ENCODE assay signal across 14 mouse cellular contexts in genomic region chr11:58215049-58215430, GRCm38 (mm10). TPM values are rescaled to one million over a fixed set of nuclear protein-coding genes. Genes with fewer than 3 reads are reported as not detected.
DNase-seq lines count a peak whose midpoint lies in the region; ATAC-seq and TF ChIP-seq lines count a peak whose summit lies in the region.
"Not testable (repeated sequence)": the region's sequence is repeated elsewhere in the genome, so short reads cannot be mapped to it uniquely, and the experiment has no call there.
"Had no signal": no experiment of that assay in that cellular context is flagged by ENCODE, and none has a peak within 500 bp of the region (broad histone marks: within the 10 kb centered on the region; RNA-seq: fewer than 3 reads in every experiment).

No protein-coding gene starts in this region.

- not testable (repeated sequence) for H3K4me1 ChIP-seq in cortical plate, adult 2 months (ENCODE audit: control insufficient read depth, insufficient read depth, low read length); hindbrain, embryonic 13.5 days (replicated peaks); kidney, embryonic 14.5 days (ENCODE audit: control insufficient read depth, insufficient read depth, low read length); limb, embryonic 15.5 days; lung, embryonic 14.5 days (ENCODE audit: insufficient read depth); testis, adult 2 months (ENCODE audit: control insufficient read depth, insufficient read depth, low read length)
- peaks cover 18% of the 10 kb centered on the region for H3K4me1 ChIP-seq in neural tube, embryonic 13.5 days (replicated peaks)

- not testable (repeated sequence) for TF ChIP-seq POLR2A in cortical plate, adult 2 months (IDR thresholded peaks at IDR 0.05; ENCODE audit: extremely low read depth, insufficient read depth, low read length); testis, adult 2 months (IDR thresholded peaks at IDR 0.05; ENCODE audit: control insufficient read depth, low read depth, low read length)

- not testable (repeated sequence) for DNase-seq in gastrocnemius, adult 2 months; lung, embryonic 14.5 days

- WGBS in hindbrain, embryonic 13.5 days = 53% methylated on average over 2 of the region's 3 CpGs
- WGBS in kidney, embryonic 14.5 days = 24% methylated on average over 2 of the region's 3 CpGs
- WGBS in limb, embryonic 15.5 days = 11% methylated on average over 2 of the region's 3 CpGs
- 7% methylated on average over 2 of the region's 3 CpGs for WGBS in lung, embryonic 14.5 days
- WGBS in neural tube, embryonic 13.5 days = 32% methylated on average over 2 of the region's 3 CpGs

- not testable (repeated sequence) for H3K9me3 ChIP-seq in hindbrain, embryonic 13.5 days; kidney, embryonic 14.5 days (ENCODE audit: control insufficient read depth, low read length); limb, embryonic 15.5 days; lung, embryonic 14.5 days (ENCODE audit: low read depth, low read length); neural tube, embryonic 13.5 days

- intact Hi-C loops in gastrocnemius, adult 2 months (cut with DNase I) = not testable (repeated sequence)

- ATAC-seq in hindbrain, embryonic 13.5 days (ENCODE audit: low FRiP score); limb, embryonic 15.5 days (ENCODE audit: insufficient number of reproducible peaks, low FRiP score, low TSS enrichment, low read depth); neural tube, embryonic 13.5 days (ENCODE audit: low read depth): not testable (repeated sequence)
- peak; percentile 33; the same call in 1 of the 2 replicates for ATAC-seq in kidney, embryonic 14.5 days (ENCODE audit: low FRiP score, low TSS enrichment)
- ATAC-seq in lung, embryonic 14.5 days (ENCODE audit: insufficient read depth) = peak; percentile 53; the same call in 1 of the 2 replicates

- H3K4me3 ChIP-seq in cortical plate, adult 2 months (ENCODE audit: insufficient read depth, low read length) = peak overlapping the region; percentile 51; the same call in 1 of the 2 replicates
- peak overlapping the region; percentile 88 for H3K4me3 ChIP-seq in gastrocnemius, adult 2 months
- H3K4me3 ChIP-seq in hindbrain, embryonic 13.5 days; neural tube, embryonic 13.5 days: not testable (repeated sequence)
- peak overlapping the region; percentile 38; the same call in 1 of the 2 replicates for H3K4me3 ChIP-seq in kidney, embryonic 14.5 days (ENCODE audit: low read length)
- peak overlapping the region; percentile 41 for H3K4me3 ChIP-seq in limb, embryonic 15.5 days
- peak overlapping the region; percentile 49 for H3K4me3 ChIP-seq in lung, embryonic 14.5 days (ENCODE audit: low read depth, low read length)
- peak overlapping the region; percentile 77 for H3K4me3 ChIP-seq in testis, adult 2 months (ENCODE audit: control insufficient read depth, low read depth, low read length)

- H3K36me3 ChIP-seq in hindbrain, embryonic 13.5 days; kidney, embryonic 14.5 days (ENCODE audit: control insufficient read depth, insufficient read depth, low read length); limb, embryonic 15.5 days; lung, embryonic 14.5 days (ENCODE audit: insufficient read depth); neural tube, embryonic 13.5 days; testis, adult 2 months (ENCODE audit: control insufficient read depth, insufficient read depth, low read length): not testable (repeated sequence)

- peak overlapping the region; percentile 41; the same call in 1 of the 2 replicates for H3K4me2 ChIP-seq in hindbrain, embryonic 13.5 days
- peak overlapping the region; percentile 41 for H3K4me2 ChIP-seq in kidney, embryonic 14.5 days (replicated peaks; ENCODE audit: low read depth, low read length)
- peak overlapping the region; percentile 43 for H3K4me2 ChIP-seq in limb, embryonic 15.5 days
- H3K4me2 ChIP-seq in lung, embryonic 14.5 days = peak overlapping the region; percentile 67
- H3K4me2 ChIP-seq in neural tube, embryonic 13.5 days = peak overlapping the region; percentile 48

- H3K9ac ChIP-seq in hindbrain, embryonic 13.5 days; limb, embryonic 15.5 days; lung, embryonic 14.5 days; neural tube, embryonic 13.5 days: not testable (repeated sequence)
- H3K9ac ChIP-seq in kidney, embryonic 14.5 days (ENCODE audit: low read depth, low read length) = 0 out of 2 replicates have a peak overlapping the region, but pooled peaks have one; percentile 19

- not testable (repeated sequence) for H3K27ac ChIP-seq in cortical plate, adult 2 months (ENCODE audit: insufficient read depth, low read length); hindbrain, embryonic 13.5 days; kidney, embryonic 14.5 days (ENCODE audit: low read depth, low read length); limb, embryonic 15.5 days; lung, embryonic 14.5 days (ENCODE audit: low read depth); neural tube, embryonic 13.5 days (replicated peaks); testis, adult 2 months (ENCODE audit: control insufficient read depth, insufficient read depth, low read depth, low read length)
- peak overlapping the region; percentile 92 for H3K27ac ChIP-seq in gastrocnemius, adult 2 months

- not testable (repeated sequence) for TF ChIP-seq CTCF in cortical plate, adult 2 months (IDR thresholded peaks at IDR 0.05; ENCODE audit: extremely low read depth, insufficient read depth, low read length); gastrocnemius, adult 2 months (IDR thresholded peaks at IDR 0.05); lung, embryonic 14.5 days (IDR thresholded peaks at IDR 0.05; ENCODE audit: low read depth); testis, adult 2 months (IDR thresholded peaks at IDR 0.05; ENCODE audit: control insufficient read depth, insufficient read depth, insufficient replicate concordance, low read depth, low read length)

- not testable (repeated sequence) for H3K27me3 ChIP-seq in hindbrain, embryonic 13.5 days; kidney, embryonic 14.5 days (ENCODE audit: control insufficient read depth, insufficient read depth, low read length); limb, embryonic 15.5 days; lung, embryonic 14.5 days (ENCODE audit: insufficient read depth, low read length); neural tube, embryonic 13.5 days; testis, adult 2 months (ENCODE audit: control insufficient read depth, insufficient read depth, low read length)

RNA-seq across cellular contexts. Expression of gene Irgm2, which starts 15.6 kb away (rescaled TPM):
- 4.0 and 5.7 TPM in 2 replicates for polyA plus RNA-seq in cortical plate, adult 2 months (2012; rRNA removed)
- 10 to 100 TPM in 1 of 2 experiments, 1 to 10 TPM in 1; 8.7 to 14.6 TPM for total RNA-seq in gastrocnemius, adult 2 months (2021)
- polyA plus RNA-seq in hindbrain, embryonic 13.5 days (2015; fragmentation: Nextera tagmentation; extraction: Ambion mirVana) = 0.75 and 0.99 TPM in 2 replicates
- polyA plus RNA-seq in kidney, embryonic 14.5 days (2014; fragmentation: Nextera tagmentation; extraction: Ambion mirVana) = 0.84 and 1.9 TPM in 2 replicates
- 2.6 and 6.1 TPM in 2 replicates for polyA plus RNA-seq in limb, embryonic 15.5 days (2015; fragmentation: Nextera tagmentation; extraction: Ambion mirVana)
- 1.8 and 1.9 TPM in 2 replicates for polyA plus RNA-seq in lung, embryonic 14.5 days (2014; fragmentation: Nextera tagmentation; extraction: Ambion mirVana)
- polyA plus RNA-seq in neural tube, embryonic 13.5 days (2015; fragmentation: Nextera tagmentation; extraction: Ambion mirVana) = 0.95 and 0.98 TPM in 2 replicates
- 0.48 and 0.79 TPM in 2 replicates for polyA plus RNA-seq in testis, adult 2 months (2012; rRNA removed)

RNA-seq across cellular contexts. Expression of gene Igtp, which starts 15.7 kb away (rescaled TPM):
- 9.0 and 9.6 TPM in 2 replicates for polyA plus RNA-seq in cortical plate, adult 2 months (2012; rRNA removed)
- 1 to 10 TPM; 6.5 to 9.7 TPM for total RNA-seq in gastrocnemius, adult 2 months (2021)
- polyA plus RNA-seq in hindbrain, embryonic 13.5 days (2015; fragmentation: Nextera tagmentation; extraction: Ambion mirVana) = 1.6 and 1.7 TPM in 2 replicates
- polyA plus RNA-seq in kidney, embryonic 14.5 days (2014; fragmentation: Nextera tagmentation; extraction: Ambion mirVana) = 3.3 and 4.2 TPM in 2 replicates
- polyA plus RNA-seq in limb, embryonic 15.5 days (2015; fragmentation: Nextera tagmentation; extraction: Ambion mirVana) = 6.6 and 12.8 TPM in 2 replicates
- polyA plus RNA-seq in lung, embryonic 14.5 days (2014; fragmentation: Nextera tagmentation; extraction: Ambion mirVana) = 3.7 and 4.3 TPM in 2 replicates
- polyA plus RNA-seq in neural tube, embryonic 13.5 days (2015; fragmentation: Nextera tagmentation; extraction: Ambion mirVana) = 1.5 and 2.2 TPM in 2 replicates
- 0.59 and 0.61 TPM in 2 replicates for polyA plus RNA-seq in testis, adult 2 months (2012; rRNA removed)

RNA-seq across cellular contexts. Expression of gene Mrpl22, which starts 43.6 kb away (rescaled TPM):
- 50.0 and 50.1 TPM in 2 replicates for polyA plus RNA-seq in cortical plate, adult 2 months (2012; rRNA removed)
- 10 to 100 TPM; 35.6 to 45.8 TPM for total RNA-seq in gastrocnemius, adult 2 months (2021)
- polyA plus RNA-seq in hindbrain, embryonic 13.5 days (2015; fragmentation: Nextera tagmentation; extraction: Ambion mirVana) = 104 and 108 TPM in 2 replicates
- polyA plus RNA-seq in kidney, embryonic 14.5 days (2014; fragmentation: Nextera tagmentation; extraction: Ambion mirVana) = 137 and 186 TPM in 2 replicates
- 110 and 111 TPM in 2 replicates for polyA plus RNA-seq in limb, embryonic 15.5 days (2015; fragmentation: Nextera tagmentation; extraction: Ambion mirVana)
- 115 and 128 TPM in 2 replicates for polyA plus RNA-seq in lung, embryonic 14.5 days (2014; fragmentation: Nextera tagmentation; extraction: Ambion mirVana)
- 111 and 127 TPM in 2 replicates for polyA plus RNA-seq in neural tube, embryonic 13.5 days (2015; fragmentation: Nextera tagmentation; extraction: Ambion mirVana)
- polyA plus RNA-seq in testis, adult 2 months (2012; rRNA removed) = 39.4 and 43.3 TPM in 2 replicates

RNA-seq across cellular contexts. Expression of gene Gemin5, which starts 46.7 kb away (rescaled TPM):
- polyA plus RNA-seq in cortical plate, adult 2 months (2012; rRNA removed) = 8.6 and 9.5 TPM in 2 replicates
- total RNA-seq in gastrocnemius, adult 2 months (2021) = 10 to 100 TPM in 1 of 2 experiments, 1 to 10 TPM in 1; 8.7 to 10.9 TPM
- polyA plus RNA-seq in hindbrain, embryonic 13.5 days (2015; fragmentation: Nextera tagmentation; extraction: Ambion mirVana) = 13.6 and 17.0 TPM in 2 replicates
- polyA plus RNA-seq in kidney, embryonic 14.5 days (2014; fragmentation: Nextera tagmentation; extraction: Ambion mirVana) = 27.1 and 35.7 TPM in 2 replicates
- 14.7 and 17.4 TPM in 2 replicates for polyA plus RNA-seq in limb, embryonic 15.5 days (2015; fragmentation: Nextera tagmentation; extraction: Ambion mirVana)
- polyA plus RNA-seq in lung, embryonic 14.5 days (2014; fragmentation: Nextera tagmentation; extraction: Ambion mirVana) = 26.9 and 27.6 TPM in 2 replicates
- polyA plus RNA-seq in neural tube, embryonic 13.5 days (2015; fragmentation: Nextera tagmentation; extraction: Ambion mirVana) = 12.4 and 17.7 TPM in 2 replicates
- 27.8 and 36.4 TPM in 2 replicates for polyA plus RNA-seq in testis, adult 2 months (2012; rRNA removed)

RNA-seq across cellular contexts. Expression of gene 4930438A08Rik, which starts 59.6 kb away (rescaled TPM):
- not detected in 2 replicates for polyA plus RNA-seq in cortical plate, adult 2 months (2012; rRNA removed)
- not detected for total RNA-seq in gastrocnemius, adult 2 months (2021)
- 0.08 TPM in 1 of 2 replicates, not detected in the other for polyA plus RNA-seq in hindbrain, embryonic 13.5 days (2015; fragmentation: Nextera tagmentation; extraction: Ambion mirVana)
- polyA plus RNA-seq in kidney, embryonic 14.5 days (2014; fragmentation: Nextera tagmentation; extraction: Ambion mirVana) = not detected in 2 replicates
- polyA plus RNA-seq in limb, embryonic 15.5 days (2015; fragmentation: Nextera tagmentation; extraction: Ambion mirVana) = 2.5 and 2.8 TPM in 2 replicates
- polyA plus RNA-seq in lung, embryonic 14.5 days (2014; fragmentation: Nextera tagmentation; extraction: Ambion mirVana) = not detected in 2 replicates
- polyA plus RNA-seq in neural tube, embryonic 13.5 days (2015; fragmentation: Nextera tagmentation; extraction: Ambion mirVana) = not detected in 2 replicates
- polyA plus RNA-seq in testis, adult 2 months (2012; rRNA removed) = 0.13 and 0.75 TPM in 2 replicates
- total RNA-seq: gastrocnemius, postnatal 25 days; heart, postnatal 14 days; left cerebral cortex, adult 18-20 months; megakaryocyte-erythroid progenitor cell, adult 5-6 weeks; monocyte, adult 5-6 weeks had no signal
- polyA plus RNA-seq: inflammation-experienced regulatory T-cells, adult 6 months had no signal
